Mouse (Mus musculus) heart, embryonic 13.5 days (tissue): ENCODE results near the gene Utp11. TPM values are rescaled to one million over a fixed set of nuclear protein-coding genes. Genes with fewer than 3 reads are reported as not detected.

Experiments used
- ATAC-seq: fragments of 200-750 bp; cut with Nextera tagmentation; 2 replicates; pipeline ENCODE4 v1.8.0; 2017; ENCODE audit warnings: moderate TSS enrichment; ENCODE audit not compliant: insufficient number of reproducible peaks, low FRiP score, low TSS enrichment; ENCODE audit errors: extremely low read depth
- H3K27ac ChIP-seq: fragments of 300-500 bp; sonication (generic); replicated peaks from 2 replicates; pipeline ENCODE4 v1.5.1; 2015; ENCODE audit warnings: moderate library complexity, mild to moderate bottlenecking, inconsistent platforms
- H3K27me3 ChIP-seq: fragments of 300-500 bp; sonication (generic); replicated peaks from 2 replicates; pipeline ENCODE4 v1.6.1; 2015; ENCODE audit warnings: mild to moderate bottlenecking, inconsistent platforms
- H3K36me3 ChIP-seq: fragments of 300-500 bp; sonication (generic); 2 replicates; pipeline ENCODE4 v1.6.1; 2015; ENCODE audit warnings: mild to moderate bottlenecking, inconsistent platforms
- H3K4me1 ChIP-seq: fragments of 300-500 bp; sonication (generic); 2 replicates; pipeline ENCODE4 v1.6.1; 2015; ENCODE audit warnings: inconsistent platforms
- H3K4me2 ChIP-seq: fragments of 300-500 bp; sonication (generic); 2 replicates; pipeline ENCODE4 v1.6.1; 2015; ENCODE audit warnings: inconsistent platforms, mild to moderate bottlenecking, moderate library complexity
- H3K4me3 ChIP-seq: fragments of 300-500 bp; sonication (generic); 2 replicates; pipeline ENCODE4 v1.5.1; 2015; ENCODE audit warnings: moderate library complexity, mild to moderate bottlenecking, inconsistent platforms
- H3K9ac ChIP-seq: fragments of 300-500 bp; sonication (generic); 2 replicates; pipeline ENCODE4 v1.6.1; 2015; ENCODE audit warnings: inconsistent platforms, mild to moderate bottlenecking, moderate library complexity
- H3K9me3 ChIP-seq: fragments of 300-500 bp; sonication (generic); 2 replicates; pipeline ENCODE4 v1.6.1; 2016; ENCODE audit warnings: inconsistent platforms
- WGBS: fragments of 180-500 bp; shearing (Covaris S2); methylation state at CpG from one replicate; pipeline ENCODE4 v1.1.7; 2015; ENCODE audit warnings: mixed read lengths; 5-methylcytosine and 5-hydroxymethylcytosine counted together
- polyA plus RNA-seq: library from polyadenylated mRNA; unstranded; fragments of >200 nt; fragmentation: Nextera tagmentation; extraction: Ambion mirVana; gene quantifications from 2 replicates; pipeline ENCODE4 v1.2.1, GENCODE M21; 2015

Gene Utp11
- polyA plus RNA-seq: 48.9 and 50.6 TPM in 2 replicates

- peak within 1 kb of the TSS; percentile 86 for H3K4me2 ChIP-seq
- ATAC-seq: peak; percentile 89
- H3K27me3 ChIP-seq: peaks cover 13% of the 10 kb centered on the region
- WGBS: 1% methylated on average over 43 of the region's 43 CpGs
- H3K27ac ChIP-seq: peak within 1 kb of the TSS; percentile 74
- peak within 1 kb of the TSS; percentile 79 for H3K4me3 ChIP-seq
- no peaks in the 10 kb centered on the region for H3K9me3 ChIP-seq
- peak within 1 kb of the TSS; percentile 92 for H3K9ac ChIP-seq
- peaks cover 26% of the 10 kb centered on the region for H3K4me1 ChIP-seq
- H3K36me3 ChIP-seq: peaks cover 15% of the 10 kb centered on the region; the same call in 1 of the 2 replicates
Observed at GRCm38 (mm10) chr4:124693135-124693894, at the start of gene Utp11. Utp11 (minus strand) TSS chr4:124693600.

GRCm38 (mm10) chr4:124742839-124743238 is 49.4 kb upstream of the Utp11 start:
- H3K4me1 ChIP-seq: peaks cover 10% of the 10 kb centered on the region
- H3K27me3 ChIP-seq: no peaks in the 10 kb centered on the region
- H3K36me3 ChIP-seq: peaks cover 14% of the 10 kb centered on the region; the same call in 1 of the 2 replicates
- ATAC-seq: no peak
- 80% methylated on average over 11 of the region's 11 CpGs for WGBS
- H3K9ac ChIP-seq: peak overlapping the region; percentile 77; the same call in 1 of the 2 replicates
- no peaks in the 10 kb centered on the region for H3K9me3 ChIP-seq
- H3K4me2 ChIP-seq: no peak overlapping the region
- no peak overlapping the region for H3K27ac ChIP-seq
- no peak overlapping the region for H3K4me3 ChIP-seq

GRCm38 (mm10) chr4:124741376-124742343 is 48.3 kb upstream of the Utp11 start, which contains the start of gene Inpp5b:
Inpp5b (plus strand) TSS chr4:124741850.
- Histone ChIP-seq H3K27ac (peak within 1 kb of the TSS; percentile 62), H3K4me3 (peak within 1 kb of the TSS; percentile 60), H3K36me3 (peaks cover 9% of the 10 kb centered on the region; the same call in 1 of the 2 replicates), H3K4me1 (peaks cover 10% of the 10 kb centered on the region), H3K27me3 (no peaks in the 10 kb centered on the region), H3K9me3 (no peaks in the 10 kb centered on the region), H3K4me2 (peak within 1 kb of the TSS; percentile 73), H3K9ac (peak within 1 kb of the TSS; percentile 77)
- ATAC-seq: no peak; the same call in 1 of the 2 replicates
- 13% methylated on average over 25 of the region's 25 CpGs for WGBS

- Histone ChIP-seq H3K9ac (no peak overlapping the region), H3K9me3 (no peaks in the 10 kb centered on the region), H3K4me1 (peaks cover 10% of the 10 kb centered on the region), H3K27me3 (no peaks in the 10 kb centered on the region), H3K4me2 (no peak overlapping the region), H3K27ac (no peak overlapping the region), H3K4me3 (no peak overlapping the region), H3K36me3 (peaks cover under 1% of the 10 kb centered on the region)
- ATAC-seq: no peak
- WGBS: 28% methylated on average over 1 of the region's 1 CpGs
Observed at GRCm38 (mm10) chr4:124738783-124739182, 45.4 kb upstream of the Utp11 start.

- Histone ChIP-seq H3K4me3 (no peak overlapping the region), H3K4me2 (no peak overlapping the region), H3K9ac (no peak overlapping the region), H3K36me3 (peaks cover 8% of the 10 kb centered on the region), H3K27me3 (no peaks in the 10 kb centered on the region), H3K27ac (no peak overlapping the region), H3K4me1 (peaks cover 10% of the 10 kb centered on the region), H3K9me3 (no peaks in the 10 kb centered on the region)
- ATAC-seq: no peak
- WGBS: 55% methylated on average over 4 of the region's 4 CpGs
Observed at GRCm38 (mm10) chr4:124738013-124738412, 44.6 kb upstream of the Utp11 start.

- 72% methylated on average over 5 of the region's 5 CpGs for WGBS
- no peak overlapping the region for H3K4me3 ChIP-seq
- H3K36me3 ChIP-seq: peaks cover 14% of the 10 kb centered on the region
- no peak overlapping the region for H3K27ac ChIP-seq
- H3K4me1 ChIP-seq: peaks cover 10% of the 10 kb centered on the region
- no peak overlapping the region for H3K9ac ChIP-seq
- no peaks in the 10 kb centered on the region for H3K27me3 ChIP-seq
- no peaks in the 10 kb centered on the region for H3K9me3 ChIP-seq
- no peak overlapping the region for H3K4me2 ChIP-seq
- no peak for ATAC-seq
Observed at GRCm38 (mm10) chr4:124737486-124737885, 44.1 kb upstream of the Utp11 start.

- Histone ChIP-seq H3K9ac (no peak overlapping the region), H3K4me3 (no peak overlapping the region), H3K9me3 (no peaks in the 10 kb centered on the region), H3K4me1 (peaks cover 5% of the 10 kb centered on the region), H3K27me3 (no peaks in the 10 kb centered on the region), H3K36me3 (peaks cover 19% of the 10 kb centered on the region), H3K27ac (no peak overlapping the region), H3K4me2 (no peak overlapping the region)
- no peak for ATAC-seq
- WGBS: 70% methylated on average over 2 of the region's 2 CpGs
Observed at GRCm38 (mm10) chr4:124736952-124737351, 43.6 kb upstream of the Utp11 start.

- H3K4me1 ChIP-seq: no peaks in the 10 kb centered on the region
- no peak overlapping the region for H3K27ac ChIP-seq
- no peaks in the 10 kb centered on the region for H3K27me3 ChIP-seq
- no peak overlapping the region for H3K4me3 ChIP-seq
- no peak overlapping the region for H3K9ac ChIP-seq
- ATAC-seq: no peak
- H3K4me2 ChIP-seq: no peak overlapping the region
- 87% methylated on average over 6 of the region's 6 CpGs for WGBS
- peaks cover 100% of the 10 kb centered on the region for H3K36me3 ChIP-seq
- no peaks in the 10 kb centered on the region for H3K9me3 ChIP-seq
Observed at GRCm38 (mm10) chr4:124726121-124726520, 32.7 kb upstream of the Utp11 start.

- Histone ChIP-seq H3K27ac (no peak overlapping the region), H3K9ac (no peak overlapping the region), H3K4me2 (no peak overlapping the region), H3K36me3 (peaks cover 84% of the 10 kb centered on the region), H3K9me3 (no peaks in the 10 kb centered on the region), H3K4me1 (peaks cover 16% of the 10 kb centered on the region), H3K27me3 (no peaks in the 10 kb centered on the region), H3K4me3 (no peak overlapping the region)
- ATAC-seq: no peak
- WGBS: 94% methylated on average over 4 of the region's 4 CpGs
Observed at GRCm38 (mm10) chr4:124719101-124719500, 25.7 kb upstream of the Utp11 start.

GRCm38 (mm10) chr4:124714545-124715481 is 21.4 kb upstream of the Utp11 start, which contains the start of gene Sf3a3:
Sf3a3 (plus strand) TSS chr4:124714776.
- ATAC-seq: peak; percentile 66; the same call in 1 of the 2 replicates
- Histone ChIP-seq H3K4me3 (peak within 1 kb of the TSS; percentile 97), H3K9me3 (no peaks in the 10 kb centered on the region), H3K9ac (peak within 1 kb of the TSS; percentile 98), H3K4me2 (peak within 1 kb of the TSS; percentile 90), H3K27ac (peak within 1 kb of the TSS; percentile 71), H3K36me3 (peaks cover 41% of the 10 kb centered on the region), H3K27me3 (no peaks in the 10 kb centered on the region), H3K4me1 (peaks cover 26% of the 10 kb centered on the region)
- WGBS: under 1% methylated on average over 57 of the region's 57 CpGs
